Mouse (Mus musculus): ENCODE results near the gene Bbx.

Bbx gene

GRCm38 (mm10) chr16:50311588-50311987 is 120.6 kb downstream of the Bbx start:
- no peak for DNase-seq (ENCODE audit: low spot score)

- peak; percentile 42 for DNase-seq (ENCODE audit: low spot score)
These were observed 122.7 kb downstream of the Bbx start for GRCm38 (mm10) chr16:50309411-50310042.

- no peak for DNase-seq (ENCODE audit: low spot score)
These were observed 123.9 kb downstream of the Bbx start for GRCm38 (mm10) chr16:50308256-50308655.

GRCm38 (mm10) chr16:50307231-50307630 is 125.0 kb downstream of the Bbx start:
- DNase-seq (ENCODE audit: low spot score): no peak

- peak; percentile 54 for DNase-seq (ENCODE audit: low spot score)
These were observed 125.5 kb downstream of the Bbx start for GRCm38 (mm10) chr16:50306727-50307126.

- no peak for DNase-seq (ENCODE audit: low spot score)
These were observed 127.0 kb downstream of the Bbx start for GRCm38 (mm10) chr16:50305156-50305555.

GRCm38 (mm10) chr16:50302566-50302965 is 129.6 kb downstream of the Bbx start:
- DNase-seq (ENCODE audit: low spot score): no peak

GRCm38 (mm10) chr16:50298743-50299443 is 133.3 kb downstream of the Bbx start:
- DNase-seq (ENCODE audit: low spot score): no peak

GRCm38 (mm10) chr16:50293502-50294228 is 138.5 kb downstream of the Bbx start:
- peak; percentile 8 for DNase-seq (ENCODE audit: low spot score)

- DNase-seq (ENCODE audit: low spot score): no peak
These were observed 139.4 kb downstream of the Bbx start for GRCm38 (mm10) chr16:50292834-50293233.

GRCm38 (mm10) chr16:50289764-50290163 is 142.4 kb downstream of the Bbx start:
- DNase-seq (ENCODE audit: low spot score): no peak

GRCm38 (mm10) chr16:50272813-50273212 is 159.4 kb downstream of the Bbx start:
- no peak for DNase-seq (ENCODE audit: low spot score)

GRCm38 (mm10) chr16:50262647-50263046 is 169.5 kb downstream of the Bbx start:
- no peak for DNase-seq (ENCODE audit: low spot score)

- DNase-seq (ENCODE audit: low spot score): no peak
These were observed 170.0 kb downstream of the Bbx start for GRCm38 (mm10) chr16:50262209-50262608.

GRCm38 (mm10) chr16:50261741-50262140 is 170.4 kb downstream of the Bbx start:
- DNase-seq (ENCODE audit: low spot score): no peak

- DNase-seq (ENCODE audit: low spot score): peak; percentile 44
These were observed 177.5 kb downstream of the Bbx start for GRCm38 (mm10) chr16:50254522-50255159.

GRCm38 (mm10) chr16:50251417-50251975 is 180.7 kb downstream of the Bbx start:
- no peak for DNase-seq (ENCODE audit: low spot score)

- DNase-seq (ENCODE audit: low spot score): no peak
These were observed 181.7 kb downstream of the Bbx start for GRCm38 (mm10) chr16:50250469-50250868.

GRCm38 (mm10) chr16:50249036-50249435 is 183.2 kb downstream of the Bbx start:
- DNase-seq (ENCODE audit: low spot score): no peak

GRCm38 (mm10) chr16:50242444-50242843 is 189.7 kb downstream of the Bbx start:
- no peak for DNase-seq (ENCODE audit: low spot score)

- DNase-seq (ENCODE audit: low spot score): no peak
These were observed 190.6 kb downstream of the Bbx start for GRCm38 (mm10) chr16:50241604-50242003.

GRCm38 (mm10) chr16:50235231-50235630 is 197.0 kb downstream of the Bbx start:
- no peak for DNase-seq (ENCODE audit: low spot score)

Data from MN1 (cell line).